Mouse (Mus musculus) megakaryocyte-erythroid progenitor cell, adult 5 weeks (primary cell): ENCODE results near the gene Olfr107. TPM values are rescaled to one million over a fixed set of nuclear protein-coding genes. Genes with fewer than 3 reads are reported as not detected.

ENCODE experiments used
- polyA plus RNA-seq: library from polyadenylated mRNA; stranded (reverse); fragments of >175 nt; gene quantifications from 2 replicates; pipeline ENCODE4 v1.2.3, GENCODE M21; 2012

Gene Olfr107
- polyA plus RNA-seq = not detected in 2 replicates

DNA sequence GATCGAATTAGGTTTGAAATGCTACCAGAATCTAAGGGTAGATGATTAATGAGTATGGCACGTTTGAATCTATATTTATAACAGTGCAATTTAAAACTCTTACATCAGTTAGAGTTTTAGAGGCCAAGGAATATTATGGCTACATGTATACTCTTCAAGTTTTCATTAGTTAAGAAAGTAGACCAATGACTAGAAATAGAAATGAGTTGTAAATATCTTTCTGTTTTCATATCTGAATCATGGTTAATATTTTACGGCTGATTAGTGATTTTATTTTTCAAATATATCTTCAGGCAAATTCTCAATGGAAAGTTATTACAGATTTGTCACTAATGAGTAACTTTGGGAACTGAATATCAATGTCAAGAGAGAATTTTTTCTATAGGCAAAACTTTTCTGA lies at the start of gene Olfr107:
Olfr107 (plus strand) TSS at position 301 of the 400 bp plus-strand sequence.

DNA sequence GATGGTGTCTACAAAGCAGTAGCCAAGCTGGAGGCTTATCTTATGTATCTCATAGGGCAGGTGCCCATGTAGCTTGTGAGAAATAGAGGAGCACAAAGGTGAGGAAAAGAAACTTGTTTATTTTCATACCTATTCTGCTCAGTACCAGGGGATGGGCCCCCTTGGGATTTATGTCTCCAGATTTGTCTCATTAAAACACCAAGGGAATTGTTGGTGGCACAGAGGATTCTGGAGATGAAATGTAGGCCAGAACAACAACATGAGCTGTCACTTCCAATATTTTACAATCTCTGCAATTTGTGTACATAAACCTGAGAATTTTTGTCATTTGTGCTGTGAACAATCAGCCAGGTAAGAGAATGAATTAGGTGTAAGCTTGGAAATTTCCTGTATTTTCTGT lies 39.7 kb upstream of the Olfr107 start, which contains the start of gene Olfr104-ps:
Olfr104-ps (plus strand) TSS at position 301 of the 400 bp plus-strand sequence.

DNA sequence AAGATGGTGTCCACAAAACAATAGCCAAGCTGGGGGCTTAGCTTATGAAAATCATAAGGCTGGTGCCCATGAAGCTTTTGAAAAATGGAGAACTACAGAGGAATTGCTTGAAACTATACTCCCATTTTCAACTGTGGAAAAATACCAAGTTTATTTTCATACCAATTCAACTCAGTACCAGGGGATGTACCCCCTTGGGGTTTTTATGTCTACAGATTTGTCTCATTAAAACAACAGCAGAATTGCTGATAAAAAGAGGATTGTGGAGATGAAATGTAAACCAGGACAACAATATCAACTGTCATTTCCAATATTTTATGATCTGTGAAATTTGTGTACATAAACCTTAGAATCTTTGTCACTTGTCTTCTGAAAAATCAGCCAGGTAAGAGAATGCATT lies 20.3 kb upstream of the Olfr107 start, which contains the start of gene Olfr105-ps:
Olfr105-ps (plus strand) TSS at position 301 of the 400 bp plus-strand sequence.

DNA sequence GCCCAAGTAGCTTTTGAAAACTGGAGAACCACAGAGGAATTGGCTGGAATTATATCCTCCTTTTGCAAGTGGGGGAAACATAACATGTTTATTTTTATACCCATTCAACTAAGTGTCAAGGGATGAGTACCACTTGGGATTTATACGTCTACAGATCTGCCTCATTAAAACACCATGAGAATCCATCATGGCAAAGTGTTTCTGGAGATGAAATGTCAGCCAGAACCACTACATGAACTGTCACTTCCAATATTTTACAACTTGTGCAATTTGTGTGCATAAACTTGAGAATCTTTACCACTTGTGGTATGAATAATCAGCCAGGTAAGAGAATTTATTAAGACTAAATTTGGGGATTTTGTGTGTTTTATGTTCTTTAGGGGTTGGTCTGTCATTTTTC lies 8.9 kb upstream of the Olfr107 start, which contains the start of gene Olfr106-ps:
Olfr106-ps (plus strand) TSS at position 301 of the 400 bp plus-strand sequence.

DNA sequence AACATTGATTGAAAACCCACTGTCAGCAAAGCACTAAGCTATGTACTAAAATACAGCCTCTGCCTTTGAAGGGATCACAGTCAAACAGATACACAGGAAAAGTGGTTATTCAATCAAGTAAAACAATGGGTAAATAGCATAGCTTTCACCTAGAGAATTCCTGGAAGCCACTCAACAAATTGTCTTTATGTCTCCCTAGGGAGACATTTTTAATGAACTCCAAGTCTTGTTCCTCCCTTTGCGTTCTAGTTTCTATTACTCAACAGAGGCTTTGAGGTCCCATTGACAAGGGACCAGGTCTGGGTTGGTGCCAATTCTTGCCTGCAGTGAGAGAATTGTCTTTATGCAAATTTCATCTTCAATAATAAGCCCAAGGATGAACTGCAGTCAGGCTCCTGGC lies 46.2 kb downstream of the Olfr107 start, which contains the start of gene Olfr108:
Olfr108 (plus strand) TSS at position 301 of the 400 bp plus-strand sequence.

Other genes with a start within 250 kb of the Olfr107 start
- gene Olfr93, start 237.7 kb upstream of the Olfr107 start, polyA plus RNA-seq = not detected in 2 replicates
- gene Ubd, start 205.3 kb upstream of the Olfr107 start, polyA plus RNA-seq = not detected in 2 replicates
- not detected in 2 replicates for gene Olfr94, start 198.2 kb upstream of the Olfr107 start, polyA plus RNA-seq
- 0.02 TPM in 1 of 2 replicates, not detected in the other for gene Olfr95, start 186.1 kb upstream of the Olfr107 start, polyA plus RNA-seq
- not detected in 2 replicates for gene Olfr96, start 179.1 kb upstream of the Olfr107 start, polyA plus RNA-seq
- gene Olfr97, start 161.9 kb upstream of the Olfr107 start, polyA plus RNA-seq = not detected in 2 replicates
- not detected in 2 replicates for gene Olfr98, start 135.5 kb upstream of the Olfr107 start, polyA plus RNA-seq
- gene H2-M3, start 129.0 kb upstream of the Olfr107 start, polyA plus RNA-seq = 1.8 and 2.2 TPM in 2 replicates
- not detected in 2 replicates for gene Olfr99, start 115.8 kb upstream of the Olfr107 start, polyA plus RNA-seq
- gene Olfr101, start 94.9 kb upstream of the Olfr107 start, polyA plus RNA-seq = not detected in 2 replicates
- gene Olfr102, start 82.2 kb upstream of the Olfr107 start, polyA plus RNA-seq = not detected in 2 replicates
- gene Olfr103, start 59.5 kb upstream of the Olfr107 start, polyA plus RNA-seq = not detected in 2 replicates
- gene Olfr104-ps, start 39.6 kb upstream of the Olfr107 start, polyA plus RNA-seq = not detected in 2 replicates
- 0.03 TPM in 1 of 2 replicates, not detected in the other for gene Olfr105-ps, start 20.2 kb upstream of the Olfr107 start, polyA plus RNA-seq
- gene Olfr106-ps, start 8.8 kb upstream of the Olfr107 start, polyA plus RNA-seq = not detected in 2 replicates
- gene Olfr108, start 46.3 kb downstream of the Olfr107 start, polyA plus RNA-seq = not detected in 2 replicates
- gene Olfr109, start 59.7 kb downstream of the Olfr107 start, polyA plus RNA-seq = not detected in 2 replicates
- not detected in 2 replicates for gene H2-M2, start 84.3 kb downstream of the Olfr107 start, polyA plus RNA-seq
- gene Olfr110, start 93.2 kb downstream of the Olfr107 start, polyA plus RNA-seq = not detected in 2 replicates
- not detected in 2 replicates for gene Olfr111, start 108.8 kb downstream of the Olfr107 start, polyA plus RNA-seq
- not detected in 2 replicates for gene Olfr112, start 170.2 kb downstream of the Olfr107 start, polyA plus RNA-seq
- gene Olfr113, start 178.4 kb downstream of the Olfr107 start, polyA plus RNA-seq = not detected in 2 replicates
- gene Olfr114, start 193.5 kb downstream of the Olfr107 start, polyA plus RNA-seq = not detected in 2 replicates
- gene Olfr115, start 227.9 kb downstream of the Olfr107 start, polyA plus RNA-seq = not detected in 2 replicates
- gene Olfr116, start 228.0 kb downstream of the Olfr107 start, polyA plus RNA-seq = not detected in 2 replicates